Mouse (Mus musculus): ENCODE measurements around the gene Bcan. TPM values are rescaled to one million over a fixed set of nuclear protein-coding genes. Genes with fewer than 3 reads are reported as not detected.

Gene Bcan
- polyA plus RNA-seq, 1 experiment from 2014 or later, result not detected

- no peak overlapping the region for H3K4me3 ChIP-seq
- H3K27ac ChIP-seq, result no peak overlapping the region
- no peaks in the 10 kb centered on the region for H3K36me3 ChIP-seq
- ATAC-seq, result no peak
- no peaks in the 10 kb centered on the region for H3K9me3 ChIP-seq (replicated peaks)
- H3K4me2 ChIP-seq, result no peak overlapping the region
- peaks cover 36% of the 10 kb centered on the region for H3K4me1 ChIP-seq
- 35% methylated on average over 10 of the region's 10 CpGs for WGBS (ENCODE audit: insufficient replicate concordance)
- H3K9ac ChIP-seq, result no peak overlapping the region
- H3K27me3 ChIP-seq (replicated peaks), result peaks cover 91% of the 10 kb centered on the region
These were observed 10.1 kb downstream of the Bcan start for GRCm38 (mm10) chr3:87989935-87990334.

- peak overlapping the region; percentile 49 for H3K4me3 ChIP-seq
- ATAC-seq, result peak; percentile 4; the same call in 1 of the 2 replicates
- 11% methylated on average over 15 of the region's 15 CpGs for WGBS (ENCODE audit: insufficient replicate concordance)
- peak overlapping the region; percentile 79 for H3K4me2 ChIP-seq
- peaks cover 81% of the 10 kb centered on the region for H3K27me3 ChIP-seq (replicated peaks)
- no peaks in the 10 kb centered on the region for H3K9me3 ChIP-seq (replicated peaks)
- no peaks in the 10 kb centered on the region for H3K36me3 ChIP-seq
- H3K27ac ChIP-seq, result peak overlapping the region; percentile 20; the same call in 1 of the 2 replicates
- H3K9ac ChIP-seq, result peak overlapping the region; percentile 25
- H3K4me1 ChIP-seq, result peaks cover 51% of the 10 kb centered on the region
These were observed 12.0 kb downstream of the Bcan start for GRCm38 (mm10) chr3:87988068-87988467.

GRCm38 (mm10) chr3:87987633-87988032 is 12.4 kb downstream of the Bcan start:
- Histone ChIP-seq H3K27ac (peak overlapping the region; percentile 20; the same call in 1 of the 2 replicates), H3K9ac (peak overlapping the region; percentile 25), H3K27me3 (replicated peaks) (peaks cover 77% of the 10 kb centered on the region), H3K4me3 (peak overlapping the region; percentile 49), H3K4me2 (peak overlapping the region; percentile 79), H3K4me1 (peaks cover 55% of the 10 kb centered on the region), H3K36me3 (no peaks in the 10 kb centered on the region), H3K9me3 (replicated peaks) (no peaks in the 10 kb centered on the region)
- WGBS (ENCODE audit: insufficient replicate concordance), result 1% methylated on average over 15 of the region's 15 CpGs
- peak; percentile 64 for ATAC-seq

GRCm38 (mm10) chr3:87986868-87987267 is 13.2 kb downstream of the Bcan start:
- Histone ChIP-seq H3K4me3 (peak overlapping the region; percentile 49), H3K27ac (0 out of 2 replicates have a peak overlapping the region, but pooled peaks have one; percentile 14), H3K9ac (peak overlapping the region; percentile 31; the same call in 1 of the 2 replicates), H3K4me2 (peak overlapping the region; percentile 79), H3K9me3 (replicated peaks) (no peaks in the 10 kb centered on the region), H3K27me3 (replicated peaks) (peaks cover 74% of the 10 kb centered on the region), H3K4me1 (peaks cover 63% of the 10 kb centered on the region), H3K36me3 (no peaks in the 10 kb centered on the region)
- peak; percentile 71 for ATAC-seq
- WGBS (ENCODE audit: insufficient replicate concordance), result under 1% methylated on average over 17 of the region's 17 CpGs

GRCm38 (mm10) chr3:87985505-87986320 is 14.3 kb downstream of the Bcan start:
- no peak for ATAC-seq
- H3K27me3 ChIP-seq (replicated peaks), result peaks cover 73% of the 10 kb centered on the region
- H3K36me3 ChIP-seq, result no peaks in the 10 kb centered on the region
- H3K9me3 ChIP-seq (replicated peaks), result no peaks in the 10 kb centered on the region
- peaks cover 64% of the 10 kb centered on the region for H3K4me1 ChIP-seq
- no peak overlapping the region for H3K27ac ChIP-seq
- H3K4me2 ChIP-seq, result no peak overlapping the region
- WGBS (ENCODE audit: insufficient replicate concordance), result 58% methylated on average over 12 of the region's 12 CpGs
- H3K4me3 ChIP-seq, result no peak overlapping the region
- H3K9ac ChIP-seq, result no peak overlapping the region

- Histone ChIP-seq H3K9me3 (replicated peaks) (no peaks in the 10 kb centered on the region), H3K4me1 (peaks cover 64% of the 10 kb centered on the region), H3K36me3 (no peaks in the 10 kb centered on the region), H3K4me2 (no peak overlapping the region), H3K4me3 (no peak overlapping the region), H3K9ac (no peak overlapping the region), H3K27ac (peak overlapping the region; percentile 79; the same call in 1 of the 2 replicates), H3K27me3 (replicated peaks) (peaks cover 63% of the 10 kb centered on the region)
- WGBS (ENCODE audit: insufficient replicate concordance), result 61% methylated on average over 3 of the region's 3 CpGs
- ATAC-seq, result no peak
These were observed 15.9 kb downstream of the Bcan start for GRCm38 (mm10) chr3:87984094-87984493.

GRCm38 (mm10) chr3:87983627-87984026 is 16.4 kb downstream of the Bcan start:
- H3K9ac ChIP-seq, result peak overlapping the region; percentile 31; the same call in 1 of the 2 replicates
- no peaks in the 10 kb centered on the region for H3K9me3 ChIP-seq (replicated peaks)
- H3K4me1 ChIP-seq, result peaks cover 62% of the 10 kb centered on the region
- H3K4me3 ChIP-seq, result no peak overlapping the region
- ATAC-seq, result no peak
- peak overlapping the region; percentile 50 for H3K4me2 ChIP-seq
- WGBS (ENCODE audit: insufficient replicate concordance), result 66% methylated on average over 6 of the region's 6 CpGs
- no peaks in the 10 kb centered on the region for H3K36me3 ChIP-seq
- peaks cover 63% of the 10 kb centered on the region for H3K27me3 ChIP-seq (replicated peaks)
- H3K27ac ChIP-seq, result peak overlapping the region; percentile 79

GRCm38 (mm10) chr3:87982836-87983601 is 17.0 kb downstream of the Bcan start:
- Histone ChIP-seq H3K4me2 (peak overlapping the region; percentile 50), H3K4me3 (no peak overlapping the region), H3K9me3 (replicated peaks) (no peaks in the 10 kb centered on the region), H3K36me3 (no peaks in the 10 kb centered on the region), H3K27ac (peak overlapping the region; percentile 79), H3K27me3 (replicated peaks) (peaks cover 63% of the 10 kb centered on the region), H3K9ac (peak overlapping the region; percentile 31; the same call in 1 of the 2 replicates), H3K4me1 (peaks cover 57% of the 10 kb centered on the region)
- 9% methylated on average over 13 of the region's 13 CpGs for WGBS (ENCODE audit: insufficient replicate concordance)
- peak; percentile 40 for ATAC-seq

GRCm38 (mm10) chr3:87981894-87982835 is 17.9 kb downstream of the Bcan start:
- ATAC-seq, result peak; percentile 8; the same call in 1 of the 2 replicates
- H3K4me3 ChIP-seq, result no peak overlapping the region

GRCm38 (mm10) chr3:87981214-87981760 is 18.7 kb downstream of the Bcan start:
- H3K4me1 ChIP-seq, result peaks cover 40% of the 10 kb centered on the region
- no peak overlapping the region for H3K4me3 ChIP-seq
- H3K9me3 ChIP-seq (replicated peaks), result no peaks in the 10 kb centered on the region
- H3K36me3 ChIP-seq, result no peaks in the 10 kb centered on the region
- no peak overlapping the region for H3K27ac ChIP-seq
- no peak for ATAC-seq
- no peak overlapping the region for H3K4me2 ChIP-seq
- WGBS (ENCODE audit: insufficient replicate concordance), result 67% methylated on average over 6 of the region's 6 CpGs
- H3K9ac ChIP-seq, result no peak overlapping the region
- H3K27me3 ChIP-seq (replicated peaks), result peaks cover 70% of the 10 kb centered on the region

More at GRCm38 (mm10) chr3:87981894-87982835, 17.9 kb downstream of the Bcan start:
- Histone ChIP-seq H3K9me3 (replicated peaks) (no peaks in the 10 kb centered on the region), H3K36me3 (no peaks in the 10 kb centered on the region), H3K4me2 (peak overlapping the region; percentile 30), H3K4me1 (peaks cover 48% of the 10 kb centered on the region), H3K27ac (peak overlapping the region; percentile 79), H3K27me3 (replicated peaks) (peaks cover 67% of the 10 kb centered on the region), H3K9ac (no peak overlapping the region)
- WGBS (ENCODE audit: insufficient replicate concordance), result 35% methylated on average over 12 of the region's 12 CpGs

GRCm38 (mm10) chr3:87980728-87981127 is 19.3 kb downstream of the Bcan start:
- Histone ChIP-seq H3K4me1 (peaks cover 35% of the 10 kb centered on the region), H3K9me3 (replicated peaks) (no peaks in the 10 kb centered on the region), H3K36me3 (no peaks in the 10 kb centered on the region), H3K27me3 (replicated peaks) (peaks cover 68% of the 10 kb centered on the region), H3K9ac (no peak overlapping the region), H3K27ac (no peak overlapping the region), H3K4me2 (no peak overlapping the region), H3K4me3 (no peak overlapping the region)
- 64% methylated on average over 5 of the region's 5 CpGs for WGBS (ENCODE audit: insufficient replicate concordance)
- no peak for ATAC-seq

Data from liver, embryonic 12.5 days (tissue).